Mouse (Mus musculus) hindbrain, embryonic 11.5 days (tissue): ENCODE measurements around the gene Mst1r. TPM values are rescaled to one million over a fixed set of nuclear protein-coding genes. Genes with fewer than 3 reads are reported as not detected.
A peak's percentile ranks its signal among the peaks of the same experiment; 100 is the strongest.

Source experiments
- ATAC-seq: fragments of 200-750 bp; cut with Nextera tagmentation; 2 replicates; pipeline ENCODE4 v1.8.0; 2017; ENCODE audit warnings: mild to moderate bottlenecking, moderate TSS enrichment, moderate library complexity; ENCODE audit not compliant: low FRiP score
- DNase-seq: peaks from one replicate; pipeline ENCODE4 v3.0.0-alpha.2; 2015; ENCODE audit warnings: low spot score
- H3K27ac ChIP-seq: fragments of 300-500 bp; sonication (generic); 2 replicates; pipeline ENCODE4 v1.5.1; 2014; ENCODE audit warnings: mild to moderate bottlenecking, low read depth, low read length
- H3K27me3 ChIP-seq: fragments of 300-500 bp; sonication (generic); 2 replicates; pipeline ENCODE4 v1.6.1; 2014; ENCODE audit warnings: mild to moderate bottlenecking, low read length, moderate library complexity, mixed read lengths; ENCODE audit not compliant: control insufficient read depth, insufficient read depth
- H3K36me3 ChIP-seq: fragments of 300-500 bp; sonication (generic); 2 replicates; pipeline ENCODE4 v1.6.1; 2014; ENCODE audit warnings: mild to moderate bottlenecking, low read length, moderate library complexity, mixed read lengths; ENCODE audit not compliant: control insufficient read depth, insufficient read depth
- H3K4me1 ChIP-seq: fragments of 300-500 bp; sonication (generic); replicated peaks from 2 replicates; pipeline ENCODE4 v1.6.1; 2014; ENCODE audit warnings: low read length, mixed read lengths; ENCODE audit not compliant: control insufficient read depth, insufficient read depth
- H3K4me2 ChIP-seq: fragments of 300-500 bp; sonication (generic); replicated peaks from 2 replicates; pipeline ENCODE4 v1.6.1; 2014; ENCODE audit warnings: mild to moderate bottlenecking, low read depth, low read length
- H3K4me3 ChIP-seq: fragments of 300-500 bp; sonication (generic); 2 replicates; pipeline ENCODE4 v1.5.1; 2014; ENCODE audit warnings: low read depth, low read length
- H3K9ac ChIP-seq: fragments of 300-500 bp; sonication (generic); 2 replicates; pipeline ENCODE4 v1.6.1; 2014; ENCODE audit warnings: low read depth, low read length
- H3K9me3 ChIP-seq: fragments of 300-500 bp; sonication (generic); 2 replicates; pipeline ENCODE4 v1.6.1; 2016; ENCODE audit warnings: low read length; ENCODE audit not compliant: control insufficient read depth
- WGBS: fragments of 180-500 bp; shearing (Covaris S2); extraction: QIAGEN DNeasy Blood & Tissue Kit; methylation state at CpG from one replicate; pipeline ENCODE4 v1.1.7; 2014; 5-methylcytosine and 5-hydroxymethylcytosine counted together
- polyA plus RNA-seq: library from polyadenylated mRNA; unstranded; fragments of >200 nt; fragmentation: Nextera tagmentation; extraction: Ambion mirVana; gene quantifications from 2 replicates; pipeline ENCODE4 v1.2.1, GENCODE M21; 2014

The Mst1r gene
- 0.31 and 0.60 TPM in 2 replicates for polyA plus RNA-seq

- Histone ChIP-seq H3K4me1 (peaks cover 12% of the 10 kb centered on the region; the same call in 1 of the 2 replicates), H3K27ac (no peak within 1 kb of the TSS), H3K36me3 (no peaks in the 10 kb centered on the region), H3K4me2 (peak within 1 kb of the TSS; percentile 36), H3K9me3 (no peaks in the 10 kb centered on the region), H3K9ac (peak within 1 kb of the TSS; percentile 42; the same call in 1 of the 2 replicates), H3K4me3 (peak within 1 kb of the TSS; percentile 23), H3K27me3 (peaks cover 8% of the 10 kb centered on the region)
- WGBS, result 24% methylated on average over 19 of the region's 19 CpGs
- ATAC-seq, result peak; percentile 51; the same call in 1 of the 2 replicates
- peak; percentile 72 for DNase-seq
Observed at GRCm38 (mm10) chr9:107906252-107906966, at the start of gene Mst1r. Gene Mst1r (plus strand): TSS chr9:107906873.

DNA sequence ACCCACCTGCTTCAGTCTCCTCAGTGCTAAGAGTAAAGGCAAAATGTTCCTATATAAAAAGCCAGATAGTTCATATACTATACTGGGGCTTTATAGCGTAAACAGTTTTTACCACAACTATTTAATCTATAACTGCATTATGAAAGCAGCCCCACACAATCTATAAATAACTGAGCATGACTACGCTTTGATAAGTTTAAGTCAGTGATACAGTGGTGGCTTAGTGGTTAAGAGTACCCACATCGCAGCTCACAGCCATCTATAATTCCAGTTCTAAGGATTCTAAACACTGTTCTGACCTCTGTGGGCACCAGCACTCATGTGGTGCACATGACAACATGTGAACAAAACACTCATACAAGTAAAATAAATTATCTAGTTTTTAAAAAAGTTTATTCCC lies 48.3 kb upstream of the Mst1r start:
- H3K4me1 ChIP-seq, result no peaks in the 10 kb centered on the region
- H3K27me3 ChIP-seq, result no peaks in the 10 kb centered on the region
- 97% methylated on average over 3 of the region's 3 CpGs for WGBS
- no peak overlapping the region for H3K4me3 ChIP-seq
- H3K27ac ChIP-seq, result no peak overlapping the region
- H3K9ac ChIP-seq, result no peak overlapping the region
- no peak overlapping the region for H3K4me2 ChIP-seq
- DNase-seq (no peak), ATAC-seq (no peak)
- H3K9me3 ChIP-seq, result no peaks in the 10 kb centered on the region
- H3K36me3 ChIP-seq, result no peaks in the 10 kb centered on the region; the same call in 1 of the 2 replicates

- Histone ChIP-seq H3K4me1 (no peaks in the 10 kb centered on the region), H3K9me3 (no peaks in the 10 kb centered on the region), H3K4me3 (no peak overlapping the region), H3K9ac (no peak overlapping the region), H3K27me3 (no peaks in the 10 kb centered on the region), H3K27ac (no peak overlapping the region), H3K36me3 (no peaks in the 10 kb centered on the region), H3K4me2 (no peak overlapping the region)
- 77% methylated on average over 1 of the region's 1 CpGs for WGBS
- no peak for ATAC-seq
- DNase-seq, result no peak
Observed at GRCm38 (mm10) chr9:107864493-107864892, 42.2 kb upstream of the Mst1r start.

DNA sequence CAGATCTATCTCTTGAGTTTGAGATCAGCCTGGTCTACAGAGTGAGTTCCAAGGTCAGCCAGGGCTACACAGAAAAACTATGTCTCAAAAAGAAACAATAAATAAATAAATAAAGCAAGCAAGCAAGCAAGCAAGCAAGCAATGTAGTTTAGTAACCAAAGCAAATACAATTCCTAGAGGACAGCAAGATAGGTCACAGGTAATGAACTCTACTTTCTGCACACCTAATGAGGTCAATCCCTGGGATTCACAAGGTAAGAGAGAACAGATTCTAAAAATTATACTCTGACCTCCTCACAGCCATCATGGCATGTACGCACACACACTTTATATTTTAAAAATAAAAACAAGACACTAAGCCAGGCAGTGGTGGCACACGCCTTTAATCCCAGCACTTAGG lies 40.6 kb upstream of the Mst1r start:
- ATAC-seq (no peak), DNase-seq (no peak)
- no peak overlapping the region for H3K9ac ChIP-seq
- 97% methylated on average over 2 of the region's 2 CpGs for WGBS
- no peak overlapping the region for H3K27ac ChIP-seq
- peaks cover under 1% of the 10 kb centered on the region; the same call in 1 of the 2 replicates for H3K4me1 ChIP-seq
- H3K4me2 ChIP-seq, result no peak overlapping the region
- H3K36me3 ChIP-seq, result no peaks in the 10 kb centered on the region
- H3K4me3 ChIP-seq, result no peak overlapping the region
- no peaks in the 10 kb centered on the region for H3K9me3 ChIP-seq
- H3K27me3 ChIP-seq, result no peaks in the 10 kb centered on the region

DNA sequence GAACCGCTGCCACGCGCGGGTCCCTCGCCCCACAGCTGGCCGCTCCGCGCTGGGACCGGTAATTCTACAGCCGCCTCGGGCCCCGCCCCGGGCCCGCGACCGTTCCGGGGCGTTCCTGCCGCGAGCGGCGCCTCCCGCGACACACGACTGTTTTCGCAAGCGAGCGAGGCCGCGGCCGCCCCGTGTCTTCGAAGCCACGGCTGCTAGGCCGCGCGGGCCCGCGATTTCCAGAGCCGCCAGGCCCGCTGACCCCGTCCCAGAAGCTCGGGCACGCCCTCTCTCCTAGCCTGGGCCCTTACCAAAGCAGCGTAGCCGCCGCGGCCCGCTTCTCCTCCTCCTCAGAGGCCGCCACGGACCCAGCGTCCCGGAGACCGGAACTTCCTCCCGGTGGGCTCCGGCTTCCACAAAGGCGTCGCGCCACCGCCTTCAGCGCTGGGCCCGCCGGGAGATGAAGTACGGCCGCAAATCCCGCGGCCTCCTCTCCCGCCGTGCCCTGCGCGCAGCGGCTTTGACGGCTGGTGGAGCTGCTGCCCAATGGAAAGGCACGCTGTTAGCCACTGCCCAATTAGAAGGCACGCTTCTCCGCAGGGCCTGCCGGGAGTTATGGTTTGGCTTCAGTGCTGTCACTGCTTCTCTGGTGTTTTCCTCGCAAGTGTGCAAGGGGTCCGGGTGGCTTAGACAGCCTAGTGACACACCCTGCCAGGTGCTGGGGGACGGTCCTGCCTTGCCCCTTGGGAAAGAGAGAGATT lies 34.1 kb upstream of the Mst1r start:
- H3K27me3 ChIP-seq, result no peaks in the 10 kb centered on the region
- H3K27ac ChIP-seq, result peak overlapping the region; percentile 91
- no peaks in the 10 kb centered on the region for H3K9me3 ChIP-seq
- ATAC-seq (peak; percentile 99), DNase-seq (peak; percentile 94)
- peaks cover 2% of the 10 kb centered on the region; the same call in 1 of the 2 replicates for H3K4me1 ChIP-seq
- H3K9ac ChIP-seq, result peak overlapping the region; percentile 97
- no peaks in the 10 kb centered on the region for H3K36me3 ChIP-seq
- WGBS, result under 1% methylated on average over 73 of the region's 80 CpGs
- H3K4me2 ChIP-seq, result peak overlapping the region; percentile 76
- peak overlapping the region; percentile 99 for H3K4me3 ChIP-seq

DNA sequence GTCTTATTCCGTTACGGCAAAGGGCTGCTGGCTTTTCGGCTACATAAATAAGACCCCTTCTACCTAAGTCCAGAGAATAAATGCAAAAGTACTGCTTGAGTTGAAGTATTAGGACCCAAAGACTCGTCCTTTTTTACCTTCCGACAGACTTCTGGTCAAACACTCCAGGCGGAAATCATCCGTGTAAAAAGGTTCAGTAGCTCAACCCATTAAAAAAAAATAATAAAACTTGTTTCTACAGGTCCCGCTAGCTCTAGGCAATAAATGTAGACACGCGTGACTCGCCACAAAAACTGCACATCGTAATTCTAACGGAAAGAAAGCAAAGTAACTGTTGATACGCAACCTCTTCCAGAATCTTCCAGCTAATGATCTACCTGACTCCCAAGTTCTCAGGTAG lies 33.5 kb upstream of the Mst1r start, which contains the start of gene Rbm6:
Rbm6 (minus strand) TSS at position 101 of the 400 bp plus-strand sequence.
- peak within 1 kb of the TSS; percentile 99 for H3K4me3 ChIP-seq

DNA sequence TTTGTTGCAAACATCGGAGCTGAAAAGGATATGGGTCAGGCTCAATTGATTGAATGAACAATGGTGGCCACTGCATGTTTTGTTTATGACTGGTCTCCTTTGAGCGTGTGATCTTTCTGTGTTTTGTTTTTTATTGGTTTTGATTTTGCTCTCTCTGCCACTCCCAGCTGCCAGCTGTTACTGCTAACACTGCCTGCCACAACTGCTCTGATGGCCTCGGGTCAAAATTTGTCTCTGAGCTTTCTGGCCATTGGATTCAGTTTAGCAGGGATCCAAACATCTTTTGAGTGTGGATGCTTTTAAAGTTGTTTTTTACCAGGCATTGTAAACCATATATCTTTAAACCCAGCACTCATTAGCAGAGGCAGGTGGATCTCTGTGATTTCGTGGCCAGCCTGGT lies 26.3 kb upstream of the Mst1r start:
- no peaks in the 10 kb centered on the region for H3K36me3 ChIP-seq
- no peaks in the 10 kb centered on the region for H3K27me3 ChIP-seq
- no peak overlapping the region for H3K27ac ChIP-seq
- H3K4me2 ChIP-seq, result no peak overlapping the region
- no peak overlapping the region for H3K9ac ChIP-seq
- 82% methylated on average over 4 of the region's 4 CpGs for WGBS
- no peaks in the 10 kb centered on the region for H3K9me3 ChIP-seq
- ATAC-seq (no peak), DNase-seq (no peak)
- no peak overlapping the region for H3K4me3 ChIP-seq
- no peaks in the 10 kb centered on the region for H3K4me1 ChIP-seq

More for the DNA sequence above, 33.5 kb upstream of the Mst1r start, which contains the start of gene Rbm6:
- Histone ChIP-seq H3K4me1 (peaks cover 2% of the 10 kb centered on the region; the same call in 1 of the 2 replicates), H3K4me2 (peak within 1 kb of the TSS; percentile 76), H3K9me3 (no peaks in the 10 kb centered on the region), H3K36me3 (no peaks in the 10 kb centered on the region), H3K27ac (peak within 1 kb of the TSS; percentile 91), H3K27me3 (no peaks in the 10 kb centered on the region), H3K9ac (peak within 1 kb of the TSS; percentile 97)
- ATAC-seq (no peak), DNase-seq (no peak)
- 13% methylated on average over 14 of the region's 14 CpGs for WGBS

- no peaks in the 10 kb centered on the region for H3K36me3 ChIP-seq
- 0 out of 2 replicates have a peak within 1 kb of the TSS, but pooled peaks have one; percentile 11 for H3K27ac ChIP-seq
- WGBS, result under 1% methylated on average over 28 of the region's 28 CpGs
- ATAC-seq (peak; percentile 96), DNase-seq (peak; percentile 87)
- H3K4me1 ChIP-seq, result no peaks in the 10 kb centered on the region; the same call in 1 of the 2 replicates
- H3K4me3 ChIP-seq, result peak within 1 kb of the TSS; percentile 64
- H3K4me2 ChIP-seq, result peak within 1 kb of the TSS; percentile 74
- no peaks in the 10 kb centered on the region for H3K9me3 ChIP-seq
- H3K9ac ChIP-seq, result peak within 1 kb of the TSS; percentile 62
- no peaks in the 10 kb centered on the region; the same call in 1 of the 2 replicates for H3K27me3 ChIP-seq
Observed at GRCm38 (mm10) chr9:107887804-107888266, 18.8 kb upstream of the Mst1r start, which contains the start of gene Mon1a. Gene Mon1a (plus strand): TSS chr9:107888151.
